Mouse (Mus musculus): ENCODE results near the gene Galk1. TPM values are rescaled to one million over a fixed set of nuclear protein-coding genes. Genes with fewer than 3 reads are reported as not detected.

Galk1 gene
- polyA plus RNA-seq, 1 experiment from 2014 or later, result 140 TPM

DNA sequence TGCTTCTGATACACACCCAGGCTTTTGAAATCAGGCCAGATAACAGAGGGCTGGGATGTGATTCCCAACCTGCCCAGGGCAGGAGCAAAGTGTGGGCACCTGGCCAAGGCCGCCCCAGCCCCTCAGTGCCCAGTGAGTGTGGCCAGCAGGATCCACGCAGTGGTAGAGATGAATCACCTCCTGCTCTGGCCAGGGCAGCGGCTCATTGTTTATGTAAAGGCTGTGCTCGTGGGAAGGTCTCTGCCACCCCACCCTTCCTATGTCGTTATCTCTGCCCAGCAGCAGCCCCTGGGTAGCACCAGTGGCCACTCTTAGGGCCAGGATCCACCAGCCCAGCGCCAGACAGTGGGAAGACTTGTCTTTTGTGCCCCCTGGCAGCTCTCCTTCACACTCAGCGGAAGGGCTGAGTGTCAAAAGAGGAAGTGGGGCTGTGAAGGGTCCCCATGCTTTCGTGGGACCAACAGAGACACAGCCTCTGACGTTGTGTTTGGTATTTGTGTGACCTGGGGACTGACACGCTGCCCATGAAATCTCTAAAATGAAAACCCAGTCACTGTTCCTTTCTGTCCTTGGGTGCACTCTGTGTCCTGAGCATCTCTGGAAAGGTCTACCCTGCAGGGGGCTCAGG lies 47.4 kb downstream of the Galk1 start:
- ATAC-seq (ENCODE audit: low read depth), result no peak
- Histone ChIP-seq H3K4me1 (ENCODE audit: control insufficient read depth, insufficient read depth, low read length) (no peaks in the 10 kb centered on the region), H3K36me3 (ENCODE audit: control insufficient read depth, insufficient read depth, low read length) (peaks cover 72% of the 10 kb centered on the region)

DNA sequence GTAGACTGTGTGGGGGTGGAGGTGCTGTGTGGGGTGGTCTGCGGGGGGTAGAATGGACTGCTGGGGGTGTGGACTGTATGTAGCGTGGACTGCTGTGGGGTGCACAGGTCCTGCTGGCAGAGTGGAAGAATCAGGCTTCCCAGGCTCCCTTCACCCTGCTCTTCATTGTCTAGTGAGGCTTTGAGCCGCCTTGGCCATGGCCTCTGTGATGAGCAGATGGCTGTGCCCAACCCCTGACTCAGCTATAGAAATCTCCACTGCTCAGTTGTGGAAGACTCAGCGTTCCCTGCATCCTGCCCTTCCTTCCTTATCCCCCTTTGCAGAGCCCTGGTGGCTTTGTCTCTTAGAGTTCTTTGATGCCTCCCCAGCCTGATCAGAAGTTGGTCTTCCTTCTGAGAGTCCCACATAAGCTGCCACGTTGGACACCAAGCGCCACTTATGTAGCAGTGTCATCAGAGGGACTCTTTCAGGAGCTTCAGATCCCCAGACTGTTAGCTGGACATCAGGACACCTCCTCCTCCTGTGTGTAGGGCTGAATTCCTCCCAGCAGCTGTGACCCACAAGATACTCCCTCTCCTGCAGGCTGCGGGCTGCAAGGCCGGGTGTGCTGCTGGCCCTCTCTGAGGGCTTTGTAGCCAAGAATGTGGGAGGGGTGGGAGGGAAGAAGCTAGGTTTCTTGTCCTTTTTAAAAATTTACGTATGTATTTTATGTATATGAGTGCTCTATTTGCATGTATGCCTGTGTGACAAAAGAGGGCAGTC lies 49.7 kb downstream of the Galk1 start:
- Histone ChIP-seq H3K4me3 (ENCODE audit: low read depth, low read length) (no peak overlapping the region), H3K27ac (replicated peaks; ENCODE audit: low read depth, low read length) (no peak overlapping the region), H3K9me3 (ENCODE audit: control insufficient read depth, low read length) (no peaks in the 10 kb centered on the region), H3K9ac (ENCODE audit: low read depth, low read length) (no peak overlapping the region), H3K4me2 (ENCODE audit: low read depth, low read length) (no peak overlapping the region), H3K4me1 (ENCODE audit: control insufficient read depth, insufficient read depth, low read length) (no peaks in the 10 kb centered on the region), H3K27me3 (replicated peaks; ENCODE audit: control insufficient read depth, insufficient read depth, low read length) (no peaks in the 10 kb centered on the region), H3K36me3 (ENCODE audit: control insufficient read depth, insufficient read depth, low read length) (peaks cover 89% of the 10 kb centered on the region)
- WGBS, result 92% methylated on average over 7 of the region's 9 CpGs
- ATAC-seq (ENCODE audit: low read depth) (no peak), DNase-seq (ENCODE audit: low spot score) (no peak)

More for the DNA sequence above, 47.4 kb downstream of the Galk1 start:
- WGBS, result 87% methylated on average over 10 of the region's 10 CpGs
- no peak overlapping the region for H3K4me3 ChIP-seq (ENCODE audit: low read depth, low read length)
- no peak overlapping the region for H3K9ac ChIP-seq (ENCODE audit: low read depth, low read length)
- no peaks in the 10 kb centered on the region for H3K9me3 ChIP-seq (ENCODE audit: control insufficient read depth, low read length)
- H3K4me2 ChIP-seq (ENCODE audit: low read depth, low read length), result no peak overlapping the region
- no peak for DNase-seq (ENCODE audit: low spot score)
- no peaks in the 10 kb centered on the region for H3K27me3 ChIP-seq (replicated peaks; ENCODE audit: control insufficient read depth, insufficient read depth, low read length)
- no peak overlapping the region for H3K27ac ChIP-seq (replicated peaks; ENCODE audit: low read depth, low read length)

DNA sequence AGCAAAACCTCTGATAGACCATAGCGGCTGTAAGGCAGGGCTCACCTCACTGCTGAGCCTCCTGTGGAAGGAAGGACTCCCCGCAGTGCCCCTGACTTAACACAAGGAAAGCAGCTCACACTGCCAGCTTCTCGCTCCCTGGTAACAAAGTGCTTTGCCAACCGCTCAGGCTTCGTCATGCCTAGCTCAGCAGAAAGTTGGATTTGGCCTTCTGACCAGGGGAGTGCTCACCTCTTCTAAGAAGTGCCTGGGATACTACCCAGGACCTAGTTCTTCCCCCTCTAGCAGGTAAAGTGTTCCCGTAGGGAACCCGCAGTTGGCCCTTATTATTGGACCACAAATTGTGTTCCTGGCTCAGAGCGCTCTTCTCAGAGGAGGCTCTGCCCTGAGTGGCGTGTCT lies 53.5 kb downstream of the Galk1 start:
- no peaks in the 10 kb centered on the region for H3K27me3 ChIP-seq (replicated peaks; ENCODE audit: control insufficient read depth, insufficient read depth, low read length)
- ATAC-seq (ENCODE audit: low read depth) (no peak), DNase-seq (ENCODE audit: low spot score) (no peak)
- H3K27ac ChIP-seq (replicated peaks; ENCODE audit: low read depth, low read length), result no peak overlapping the region
- H3K36me3 ChIP-seq (ENCODE audit: control insufficient read depth, insufficient read depth, low read length), result peaks cover 73% of the 10 kb centered on the region
- H3K4me2 ChIP-seq (ENCODE audit: low read depth, low read length), result no peak overlapping the region
- peaks cover 5% of the 10 kb centered on the region; the same call in 1 of the 2 replicates for H3K4me1 ChIP-seq (ENCODE audit: control insufficient read depth, insufficient read depth, low read length)
- H3K4me3 ChIP-seq (ENCODE audit: low read depth, low read length), result no peak overlapping the region
- H3K9ac ChIP-seq (ENCODE audit: low read depth, low read length), result no peak overlapping the region
- no peaks in the 10 kb centered on the region for H3K9me3 ChIP-seq (ENCODE audit: control insufficient read depth, low read length)
- WGBS, result 95% methylated on average over 9 of the region's 9 CpGs

Other genes starting within 250 kb of the Galk1 start
- gene Tmem94, start 247.3 kb downstream of the Galk1 start, polyA plus RNA-seq (2014; fragmentation: Nextera tagmentation; extraction: Ambion mirVana), result 15.4 and 18.2 TPM in 2 replicates
- gene Caskin2, start 199.1 kb downstream of the Galk1 start, polyA plus RNA-seq (2014; fragmentation: Nextera tagmentation; extraction: Ambion mirVana), result 16.2 and 16.8 TPM in 2 replicates
- 21.2 and 26.8 TPM in 2 replicates for gene Tsen54, start 198.0 kb downstream of the Galk1 start, polyA plus RNA-seq (2014; fragmentation: Nextera tagmentation; extraction: Ambion mirVana)
- 11.9 and 12.1 TPM in 2 replicates for gene Llgl2, start 188.7 kb downstream of the Galk1 start, polyA plus RNA-seq (2014; fragmentation: Nextera tagmentation; extraction: Ambion mirVana)
- gene Myo15b, start 154.3 kb downstream of the Galk1 start, polyA plus RNA-seq (2014; fragmentation: Nextera tagmentation; extraction: Ambion mirVana), result 0.08 and 0.54 TPM in 2 replicates
- gene Smim5, start 112.8 kb downstream of the Galk1 start, polyA plus RNA-seq (2014; fragmentation: Nextera tagmentation; extraction: Ambion mirVana), result 16.5 and 20.2 TPM in 2 replicates
- 0.71 and 1.4 TPM in 2 replicates for gene Smim6, start 100.7 kb downstream of the Galk1 start, polyA plus RNA-seq (2014; fragmentation: Nextera tagmentation; extraction: Ambion mirVana)
- gene Sap30bp, start 79.4 kb downstream of the Galk1 start, polyA plus RNA-seq (2014; fragmentation: Nextera tagmentation; extraction: Ambion mirVana), result 30.2 and 36.6 TPM in 2 replicates
- gene Recql5, start 79.2 kb downstream of the Galk1 start, polyA plus RNA-seq (2014; fragmentation: Nextera tagmentation; extraction: Ambion mirVana), result 13.3 TPM in 2 replicates
- 10.7 and 11.0 TPM in 2 replicates for gene Itgb4, start 38.0 kb downstream of the Galk1 start, polyA plus RNA-seq (2014; fragmentation: Nextera tagmentation; extraction: Ambion mirVana)
- gene H3f3b, start 15.2 kb upstream of the Galk1 start, polyA plus RNA-seq (2014; fragmentation: Nextera tagmentation; extraction: Ambion mirVana), result 1,358 and 1,723 TPM in 2 replicates
- gene Unk, start 17.6 kb upstream of the Galk1 start, polyA plus RNA-seq (2014; fragmentation: Nextera tagmentation; extraction: Ambion mirVana), result 25.1 and 30.3 TPM in 2 replicates
- gene Unc13d, start 65.2 kb upstream of the Galk1 start, polyA plus RNA-seq (2014; fragmentation: Nextera tagmentation; extraction: Ambion mirVana), result 2.0 and 2.6 TPM in 2 replicates
- gene Wbp2, start 74.3 kb upstream of the Galk1 start, polyA plus RNA-seq (2014; fragmentation: Nextera tagmentation; extraction: Ambion mirVana), result 69.0 and 74.9 TPM in 2 replicates
- gene Trim47, start 114.5 kb upstream of the Galk1 start, polyA plus RNA-seq (2014; fragmentation: Nextera tagmentation; extraction: Ambion mirVana), result 25.6 and 29.0 TPM in 2 replicates
- 2.9 and 3.2 TPM in 2 replicates for gene Trim65, start 118.4 kb upstream of the Galk1 start, polyA plus RNA-seq (2014; fragmentation: Nextera tagmentation; extraction: Ambion mirVana)
- 76.4 and 81.3 TPM in 2 replicates for gene Mrpl38, start 126.1 kb upstream of the Galk1 start, polyA plus RNA-seq (2014; fragmentation: Nextera tagmentation; extraction: Ambion mirVana)
- 27.7 and 28.5 TPM in 2 replicates for gene Fbf1, start 155.4 kb upstream of the Galk1 start, polyA plus RNA-seq (2014; fragmentation: Nextera tagmentation; extraction: Ambion mirVana)
- gene Ten1, start 186.1 kb upstream of the Galk1 start, polyA plus RNA-seq (2014; fragmentation: Nextera tagmentation; extraction: Ambion mirVana), result 59.8 and 64.1 TPM in 2 replicates
- 29.8 and 30.8 TPM in 2 replicates for gene Acox1, start 186.3 kb upstream of the Galk1 start, polyA plus RNA-seq (2014; fragmentation: Nextera tagmentation; extraction: Ambion mirVana)
- 9.5 and 10.1 TPM in 2 replicates for gene Evpl, start 225.4 kb upstream of the Galk1 start, polyA plus RNA-seq (2014; fragmentation: Nextera tagmentation; extraction: Ambion mirVana)

Data from embryonic facial prominence, embryonic 14.5 days (tissue).